Mouse (Mus musculus): Measurements from ENCODE around the gene Ifi35.

DNA sequence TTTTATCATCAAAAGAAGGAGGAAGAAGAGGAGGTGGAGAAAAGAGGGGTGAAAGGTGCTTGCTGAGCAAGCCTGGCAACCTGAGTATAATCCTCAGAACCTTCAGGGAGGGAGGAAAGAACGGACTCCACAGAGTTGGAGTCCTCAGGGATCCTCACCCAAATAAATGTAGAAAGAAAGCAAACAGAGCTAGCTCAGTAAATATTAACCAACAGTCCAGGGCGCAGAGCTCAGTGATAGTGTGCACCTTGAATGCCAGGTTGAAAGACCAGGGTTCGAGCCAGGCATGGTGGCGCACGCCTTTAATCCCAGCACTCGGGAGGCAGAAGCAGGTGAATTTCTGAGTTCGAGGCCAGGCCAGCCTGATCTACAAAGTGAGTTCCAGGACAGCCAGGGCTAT lies 7.4 kb downstream of the Ifi35 start:
- TF ChIP-seq TAL1 (IDR thresholded peaks at IDR 0.05; ENCODE audit: low read length) = no peak
- no peak for TF ChIP-seq GATA1 (IDR thresholded peaks at IDR 0.05; ENCODE audit: low read length)
